Mouse (Mus musculus): ENCODE results near the gene Dars2. TPM values are rescaled to one million over a fixed set of nuclear protein-coding genes. Genes with fewer than 3 reads are reported as not detected.

Gene Dars2
- polyA plus RNA-seq (2011; ENCODE audit: insufficient read depth, insufficient read length, low replicate concordance, missing spikeins) = 4.7 and 15.1 TPM in 2 replicates

DNA sequence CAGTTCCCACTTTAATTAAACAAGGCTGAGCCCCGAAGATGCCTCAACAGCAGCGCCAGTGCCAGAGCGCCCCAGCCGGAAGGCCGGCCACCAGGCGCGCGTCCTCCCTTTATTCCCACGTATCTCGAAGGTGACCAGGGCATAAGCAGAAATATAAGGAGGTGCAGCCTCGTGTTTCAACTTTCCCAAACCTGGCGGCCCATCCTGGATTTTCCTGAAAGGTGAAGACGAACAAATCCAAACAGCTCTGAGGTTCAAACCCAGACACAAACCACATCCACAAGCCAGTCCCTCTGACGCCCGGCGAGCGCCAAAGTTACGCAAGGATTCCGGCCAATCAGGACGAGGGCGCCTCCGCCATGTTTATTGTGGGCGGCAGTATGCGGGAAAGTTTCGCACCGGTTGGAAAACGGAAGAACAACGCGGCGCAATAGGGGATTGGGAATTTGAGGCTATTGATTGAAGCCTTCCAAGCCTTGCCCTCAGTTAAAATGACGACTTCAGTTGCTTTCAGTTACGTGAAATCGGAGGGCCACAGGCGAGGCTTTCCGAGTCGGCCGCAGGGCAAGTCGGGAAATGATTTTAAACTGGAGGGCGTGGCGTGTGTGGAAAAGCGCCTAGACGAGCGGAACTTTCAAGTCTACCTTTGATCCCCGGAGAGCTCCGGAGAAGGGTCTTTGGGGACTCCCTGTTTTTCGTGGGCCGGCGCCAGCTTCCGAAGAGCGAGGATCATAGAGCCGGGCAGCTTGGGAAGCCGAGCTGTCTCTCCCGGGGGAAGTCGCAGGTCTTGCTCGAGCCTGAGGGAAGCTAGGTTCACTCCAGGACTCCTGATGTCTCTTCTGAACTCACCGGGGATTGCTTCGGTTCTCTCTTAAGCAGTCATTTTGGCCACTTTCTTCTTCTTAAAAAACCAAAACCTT is at the start of gene Dars2, which contains the start of gene Cenpl:
TSS of gene Dars2 (minus strand) at position 307 of the 920 bp plus-strand sequence.
TSS of gene Cenpl (plus strand) at position 362 of the 920 bp plus-strand sequence.
- TF ChIP-seq POLR2A (IDR thresholded peaks at IDR 0.05; ENCODE audit: borderline replicate concordance, control insufficient read depth, low read depth, low read length) (peak; percentile 66; the same call in 1 of the 2 replicates), CTCF (IDR thresholded peaks at IDR 0.05; ENCODE audit: control insufficient read depth, insufficient read depth, low read length) (peak; percentile 26; the same call in 1 of the 2 replicates)

DNA sequence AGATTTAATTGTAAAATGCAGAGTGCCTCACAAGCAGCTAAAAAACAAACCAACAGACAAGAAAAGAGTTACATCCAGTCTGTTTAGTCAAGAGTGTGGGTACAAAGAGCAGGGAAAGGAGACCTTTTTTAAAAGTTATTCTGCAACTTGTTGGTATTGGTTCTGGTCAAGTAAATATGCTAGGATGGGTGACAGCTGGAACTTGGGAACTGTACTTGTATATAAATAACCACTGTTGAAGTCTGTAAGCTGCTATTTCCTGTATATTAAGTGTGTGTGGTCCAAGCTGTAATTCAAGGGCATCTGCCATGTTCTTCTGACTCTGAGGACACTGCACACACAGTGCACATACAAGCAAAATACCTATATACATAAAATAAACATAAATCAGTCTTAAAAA is 44.1 kb upstream of the Dars2 start:
- TF ChIP-seq POLR2A (IDR thresholded peaks at IDR 0.05; ENCODE audit: borderline replicate concordance, control insufficient read depth, low read depth, low read length) (no peak), CTCF (IDR thresholded peaks at IDR 0.05; ENCODE audit: control insufficient read depth, insufficient read depth, low read length) (no peak)
- Histone ChIP-seq H3K27ac (ENCODE audit: control insufficient read depth, insufficient read depth, low read depth, low read length, poor library complexity) (no peak overlapping the region), H3K4me3 (replicated peaks; ENCODE audit: control insufficient read depth, low read depth, low read length) (no peak overlapping the region), H3K4me1 (ENCODE audit: control insufficient read depth, insufficient read depth, low read length) (no peaks in the 10 kb centered on the region)

More for the DNA sequence above, at the start of gene Dars2, which contains the start of gene Cenpl:
- Histone ChIP-seq H3K4me3 (replicated peaks; ENCODE audit: control insufficient read depth, low read depth, low read length) (peak within 1 kb of the TSS; percentile 78), H3K27ac (ENCODE audit: control insufficient read depth, insufficient read depth, low read depth, low read length, poor library complexity) (peak within 1 kb of the TSS; percentile 57), H3K4me1 (ENCODE audit: control insufficient read depth, insufficient read depth, low read length) (peaks cover 1% of the 10 kb centered on the region)
- WGBS = under 1% methylated on average over 57 of the region's 57 CpGs

DNA sequence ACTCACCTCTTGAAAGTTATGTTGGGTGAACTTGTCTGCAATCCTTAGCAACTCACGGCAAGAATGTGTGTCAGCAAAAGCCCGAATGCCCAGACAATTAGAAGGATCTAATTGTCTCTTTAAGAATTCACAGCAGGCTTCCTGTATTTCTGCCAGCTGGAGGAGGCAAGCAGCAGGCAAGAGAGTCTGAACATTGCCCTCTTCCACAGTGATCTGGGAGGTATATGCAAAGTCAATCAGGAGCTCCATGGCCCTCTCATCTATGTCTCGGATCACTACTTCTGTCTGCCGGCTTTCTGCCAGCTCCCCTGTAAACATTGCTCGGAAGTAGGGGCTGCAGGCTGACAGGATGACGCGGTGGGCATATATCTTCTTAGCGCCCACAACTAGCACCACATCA is 38.8 kb upstream of the Dars2 start:
- no peak for TF ChIP-seq POLR2A (IDR thresholded peaks at IDR 0.05; ENCODE audit: borderline replicate concordance, control insufficient read depth, low read depth, low read length)
- TF ChIP-seq CTCF (IDR thresholded peaks at IDR 0.05; ENCODE audit: control insufficient read depth, insufficient read depth, low read length) = no peak
- H3K4me1 ChIP-seq (ENCODE audit: control insufficient read depth, insufficient read depth, low read length) = no peaks in the 10 kb centered on the region
- WGBS = 86% methylated on average over 8 of the region's 8 CpGs
- no peak overlapping the region for H3K27ac ChIP-seq (ENCODE audit: control insufficient read depth, insufficient read depth, low read depth, low read length, poor library complexity)
- H3K4me3 ChIP-seq (replicated peaks; ENCODE audit: control insufficient read depth, low read depth, low read length) = no peak overlapping the region

DNA sequence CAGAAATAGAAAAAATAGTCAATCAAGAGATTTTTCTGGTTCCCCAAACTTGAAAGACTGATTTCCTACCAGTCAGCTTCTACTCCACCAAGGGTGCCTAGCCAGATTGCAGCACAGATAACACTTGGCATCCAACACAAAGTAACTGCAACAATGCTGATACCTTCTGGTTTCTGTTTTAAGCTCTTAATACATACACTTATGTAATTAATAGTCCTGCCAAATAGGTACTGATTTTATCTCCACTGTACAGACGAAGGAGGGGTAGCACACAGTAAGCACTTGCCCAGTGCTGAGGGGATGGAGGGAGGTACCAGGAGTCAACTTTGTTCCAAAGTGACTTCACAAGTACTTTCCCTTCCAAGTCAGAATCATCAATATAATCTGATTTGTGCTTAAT is 33.4 kb upstream of the Dars2 start:
- 46% methylated on average over 1 of the region's 1 CpGs for WGBS
- TF ChIP-seq POLR2A (IDR thresholded peaks at IDR 0.05; ENCODE audit: borderline replicate concordance, control insufficient read depth, low read depth, low read length) = no peak
- no peak for TF ChIP-seq CTCF (IDR thresholded peaks at IDR 0.05; ENCODE audit: control insufficient read depth, insufficient read depth, low read length)
- Histone ChIP-seq H3K4me1 (ENCODE audit: control insufficient read depth, insufficient read depth, low read length) (no peaks in the 10 kb centered on the region), H3K4me3 (replicated peaks; ENCODE audit: control insufficient read depth, low read depth, low read length) (no peak overlapping the region), H3K27ac (ENCODE audit: control insufficient read depth, insufficient read depth, low read depth, low read length, poor library complexity) (no peak overlapping the region)

DNA sequence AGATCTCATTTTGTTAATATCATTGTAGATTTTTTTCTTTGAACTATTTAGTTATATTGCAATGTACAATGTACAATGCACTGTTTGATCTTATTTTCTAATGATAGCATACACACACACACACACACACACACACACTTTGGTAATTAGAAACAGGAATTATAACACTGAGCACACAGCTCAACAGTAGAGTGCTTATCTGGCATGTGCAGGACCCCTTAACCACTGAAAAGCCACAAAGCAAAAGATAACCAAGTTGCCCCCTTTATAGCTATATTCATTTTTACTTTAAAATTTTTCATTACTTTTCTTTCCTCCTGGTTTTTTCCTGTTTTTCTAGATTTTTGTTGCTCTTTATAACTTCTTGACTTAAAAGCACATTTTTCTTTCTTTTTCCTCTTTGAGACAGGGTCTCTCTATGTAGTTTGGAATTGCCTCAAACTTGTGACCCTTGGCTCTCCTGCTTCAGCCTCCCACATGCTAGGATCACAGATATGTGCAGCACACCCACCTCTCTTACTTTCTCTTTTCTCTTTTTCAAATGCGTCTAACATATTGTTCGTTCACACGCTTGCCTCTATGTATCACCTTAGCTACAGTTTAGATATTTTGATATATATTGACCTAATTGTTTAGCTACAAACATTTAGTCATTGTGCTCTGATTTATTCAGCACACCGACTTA is 29.4 kb upstream of the Dars2 start:
- Histone ChIP-seq H3K4me3 (replicated peaks; ENCODE audit: control insufficient read depth, low read depth, low read length) (no peak overlapping the region), H3K27ac (ENCODE audit: control insufficient read depth, insufficient read depth, low read depth, low read length, poor library complexity) (no peak overlapping the region), H3K4me1 (ENCODE audit: control insufficient read depth, insufficient read depth, low read length) (no peaks in the 10 kb centered on the region)
- 69% methylated on average over 4 of the region's 4 CpGs for WGBS
- TF ChIP-seq CTCF (IDR thresholded peaks at IDR 0.05; ENCODE audit: control insufficient read depth, insufficient read depth, low read length) (no peak), POLR2A (IDR thresholded peaks at IDR 0.05; ENCODE audit: borderline replicate concordance, control insufficient read depth, low read depth, low read length) (no peak)

DNA sequence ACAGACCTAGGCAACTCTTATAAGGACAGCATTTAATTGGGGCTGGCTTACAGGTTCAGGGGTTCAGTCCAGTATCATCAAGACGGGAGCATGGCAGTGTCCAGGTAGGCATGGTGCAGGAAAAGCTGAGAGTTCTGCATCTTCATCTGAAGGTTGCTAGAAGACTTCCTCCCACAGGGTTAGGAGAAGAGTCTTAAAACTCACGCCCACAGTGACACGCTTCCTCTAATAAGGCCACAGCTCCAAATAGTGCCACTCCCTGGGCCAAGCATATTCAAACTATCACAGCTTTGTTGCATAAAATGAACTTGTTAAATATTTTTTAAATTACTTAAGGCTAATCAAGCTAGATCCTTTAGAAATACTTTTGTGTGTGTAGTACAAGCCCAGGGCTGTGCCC is 6.8 kb upstream of the Dars2 start:
- Histone ChIP-seq H3K27ac (ENCODE audit: control insufficient read depth, insufficient read depth, low read depth, low read length, poor library complexity) (no peak overlapping the region), H3K4me3 (replicated peaks; ENCODE audit: control insufficient read depth, low read depth, low read length) (no peak overlapping the region), H3K4me1 (ENCODE audit: control insufficient read depth, insufficient read depth, low read length) (no peaks in the 10 kb centered on the region; the same call in none of the 2 replicates)
- 57% methylated on average over 3 of the region's 3 CpGs for WGBS
- TF ChIP-seq POLR2A (IDR thresholded peaks at IDR 0.05; ENCODE audit: borderline replicate concordance, control insufficient read depth, low read depth, low read length) (no peak), CTCF (IDR thresholded peaks at IDR 0.05; ENCODE audit: control insufficient read depth, insufficient read depth, low read length) (no peak)

- no peaks in the 10 kb centered on the region; the same call in none of the 2 replicates for H3K4me1 ChIP-seq (ENCODE audit: control insufficient read depth, insufficient read depth, low read length)
- H3K27ac ChIP-seq (ENCODE audit: control insufficient read depth, insufficient read depth, low read depth, low read length, poor library complexity) = no peak overlapping the region
- no peak for TF ChIP-seq CTCF (IDR thresholded peaks at IDR 0.05; ENCODE audit: control insufficient read depth, insufficient read depth, low read length)
- no peak for TF ChIP-seq POLR2A (IDR thresholded peaks at IDR 0.05; ENCODE audit: borderline replicate concordance, control insufficient read depth, low read depth, low read length)
- peak overlapping the region; percentile 56 for H3K4me3 ChIP-seq (replicated peaks; ENCODE audit: control insufficient read depth, low read depth, low read length)
- 21% methylated on average over 6 of the region's 6 CpGs for WGBS
These were observed 5.8 kb upstream of the Dars2 start for GRCm38 (mm10) chr1:161076238-161076637.

DNA sequence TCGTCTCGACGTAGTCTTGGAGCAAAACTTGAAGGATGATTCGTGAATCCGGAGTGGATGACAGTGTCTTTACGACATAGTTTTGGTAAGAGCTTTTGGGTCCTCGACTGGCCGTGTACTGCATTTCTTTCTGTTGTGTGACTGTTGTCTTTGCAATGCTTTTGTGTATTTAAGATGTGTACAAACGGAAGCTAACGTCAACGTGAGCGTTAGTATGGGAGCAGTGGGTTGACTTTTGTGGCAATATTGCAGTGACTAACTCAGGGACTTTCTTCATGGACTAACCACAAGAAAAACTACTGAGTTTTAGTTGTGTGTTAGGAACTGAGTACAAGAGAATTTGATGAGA is 788 bp upstream of the Dars2 start:
- TF ChIP-seq CTCF (IDR thresholded peaks at IDR 0.05; ENCODE audit: control insufficient read depth, insufficient read depth, low read length) = no peak
- no peak for TF ChIP-seq POLR2A (IDR thresholded peaks at IDR 0.05; ENCODE audit: borderline replicate concordance, control insufficient read depth, low read depth, low read length)
- under 1% methylated on average over 12 of the region's 12 CpGs for WGBS
- Histone ChIP-seq H3K4me1 (ENCODE audit: control insufficient read depth, insufficient read depth, low read length) (peaks cover 1% of the 10 kb centered on the region), H3K27ac (ENCODE audit: control insufficient read depth, insufficient read depth, low read depth, low read length, poor library complexity) (peak overlapping the region; percentile 57; the same call in 1 of the 2 replicates), H3K4me3 (replicated peaks; ENCODE audit: control insufficient read depth, low read depth, low read length) (peak overlapping the region; percentile 78)
